ENCODE assay signal across 15 mouse cellular contexts in genomic region chr1:132878951-132879610, GRCm38 (mm10). TPM values are rescaled to one million over a fixed set of nuclear protein-coding genes. Genes with fewer than 3 reads are reported as not detected.
DNase-seq lines count a peak whose midpoint lies in the region; ATAC-seq and TF ChIP-seq lines count a peak whose summit lies in the region.
"Had no signal": no experiment of that assay in that cellular context is flagged by ENCODE, and none has a peak within 500 bp of the region (broad histone marks: within the 10 kb centered on the region; RNA-seq: fewer than 3 reads in every experiment).

No protein-coding gene starts in this region.

- intact Hi-C loops in heart, postnatal 14 days (cut with DNase I): no loop called here

- H3K27ac ChIP-seq in heart, embryonic 15.5 days: no peak overlapping the region
- no peak overlapping the region for H3K27ac ChIP-seq in ES-Bruce4 (ENCODE audit: insufficient read depth, low read length)
- no peak overlapping the region; the same call in 1 of the 2 replicates for H3K27ac ChIP-seq in midbrain, embryonic 14.5 days (replicated peaks; ENCODE audit: low read depth, low read length)
- H3K27ac ChIP-seq in thymus, adult 2 months (ENCODE audit: control insufficient read depth, insufficient read depth, low read length): no peak overlapping the region
- H3K27ac ChIP-seq: embryonic facial prominence, embryonic 13.5 days; kidney, embryonic 15.5 days; limb, embryonic 13.5 days had no signal

- 44% methylated on average over 11 of the region's 11 CpGs for whole genome bisulfite sequencing in heart, embryonic 15.5 days
- WGBS in midbrain, embryonic 14.5 days: 12% methylated on average over 11 of the region's 11 CpGs
- WGBS in thymus, adult 2 months: 46% methylated on average over 11 of the region's 11 CpGs

- peak overlapping the region; percentile 94; the same call in 1 of the 2 replicates for H3K4me2 ChIP-seq in heart, embryonic 15.5 days
- H3K4me2 ChIP-seq in midbrain, embryonic 14.5 days (ENCODE audit: low read length): peak overlapping the region; percentile 96; the same call in 1 of the 2 replicates

- no peaks in the 10 kb centered on the region for H3K36me3 ChIP-seq in heart, embryonic 15.5 days
- no peaks in the 10 kb centered on the region for H3K36me3 ChIP-seq in ES-Bruce4 (ENCODE audit: control insufficient read depth, insufficient read depth, low read length, poor library complexity, severe bottlenecking)
- no peaks in the 10 kb centered on the region for H3K36me3 ChIP-seq in midbrain, embryonic 14.5 days (ENCODE audit: control insufficient read depth, insufficient read depth, low read length)
- no peaks in the 10 kb centered on the region for H3K36me3 ChIP-seq in thymus, adult 2 months (ENCODE audit: control insufficient read depth, insufficient read depth, low read length)
- H3K36me3 ChIP-seq: embryonic facial prominence, embryonic 13.5 days; kidney, embryonic 15.5 days; limb, embryonic 13.5 days had no signal

- DNase-seq in heart, postnatal 14 days: no peak
- peak; percentile 67 for DNase-seq in WW6 (ENCODE audit: low read depth, low spot score)
- no peak for DNase-seq in midbrain, embryonic 14.5 days
- no peak for DNase-seq in urinary bladder, adult 18-20 months (ENCODE audit: low spot score in 2 of 2)
- DNase-seq in thymus, adult 2 months: no peak
- DNase-seq: lung, postnatal 4 days; right cerebral cortex, postnatal 25 days had no signal

- no peak overlapping the region for H3K4me3 ChIP-seq in heart, embryonic 15.5 days
- no peak overlapping the region for H3K4me3 ChIP-seq in ES-Bruce4 (ENCODE audit: low read depth, low read length)
- H3K4me3 ChIP-seq in midbrain, embryonic 14.5 days (replicated peaks; ENCODE audit: low read depth, low read length): no peak overlapping the region
- H3K4me3 ChIP-seq in thymus, adult 2 months (ENCODE audit: control insufficient read depth, insufficient read depth, low read length): no peak overlapping the region

- no peak overlapping the region for H3K9ac ChIP-seq in heart, embryonic 15.5 days
- no peak overlapping the region for H3K9ac ChIP-seq in ES-Bruce4 (ENCODE audit: low read depth, poor library complexity, severe bottlenecking)
- H3K9ac ChIP-seq in midbrain, embryonic 14.5 days (replicated peaks; ENCODE audit: low read length): no peak overlapping the region
- H3K9ac ChIP-seq: limb, embryonic 13.5 days had no signal

- peak; percentile 40; the same call in 1 of the 2 replicates for TF ChIP-seq EP300 in ES-Bruce4 (IDR thresholded peaks at IDR 0.05; ENCODE audit: insufficient read depth, low read depth, low read length)

- peaks cover 29% of the 10 kb centered on the region for H3K4me1 ChIP-seq in heart, embryonic 15.5 days (replicated peaks)
- peaks cover 8% of the 10 kb centered on the region for H3K4me1 ChIP-seq in ES-Bruce4 (ENCODE audit: control insufficient read depth, insufficient read depth, low read length)
- peaks cover 22% of the 10 kb centered on the region for H3K4me1 ChIP-seq in midbrain, embryonic 14.5 days (ENCODE audit: control insufficient read depth, insufficient read depth, low read length)
- H3K4me1 ChIP-seq in thymus, adult 2 months (replicated peaks; ENCODE audit: control insufficient read depth, insufficient read depth, low read length): no peaks in the 10 kb centered on the region

- ATAC-seq in heart, embryonic 15.5 days (replicated peaks; ENCODE audit: insufficient number of reproducible peaks, insufficient read depth, low FRiP score, low read depth): no peak
- no peak for ATAC-seq in midbrain, embryonic 14.5 days (ENCODE audit: low FRiP score, low TSS enrichment)
- ATAC-seq: inflammation-experienced regulatory T-cells, adult 6 months had no signal

- no peak for TF ChIP-seq CTCF in ES-Bruce4 (IDR thresholded peaks at IDR 0.05; ENCODE audit: low read depth, low read length)
- TF ChIP-seq CTCF in thymus, adult 2 months (IDR thresholded peaks at IDR 0.05; ENCODE audit: borderline replicate concordance, control insufficient read depth, extremely low read depth, insufficient read depth, low read length, poor library complexity): no peak

- peaks cover 48% of the 10 kb centered on the region for H3K27me3 ChIP-seq in heart, embryonic 15.5 days
- peaks cover 6% of the 10 kb centered on the region; the same call in 1 of the 2 replicates for H3K27me3 ChIP-seq in ES-Bruce4 (ENCODE audit: control insufficient read depth, insufficient read depth, low read length, poor library complexity, severe bottlenecking)
- H3K27me3 ChIP-seq in midbrain, embryonic 14.5 days (ENCODE audit: control insufficient read depth, insufficient read depth, low read length): no peaks in the 10 kb centered on the region
- peaks cover 14% of the 10 kb centered on the region; the same call in 1 of the 2 replicates for H3K27me3 ChIP-seq in thymus, adult 2 months (ENCODE audit: control insufficient read depth, insufficient read depth, low read length)

- no peak for TF ChIP-seq POLR2A in ES-Bruce4 (IDR thresholded peaks at IDR 0.05; ENCODE audit: insufficient read depth, low read length)
- no peak for TF ChIP-seq POLR2A in thymus, adult 2 months (IDR thresholded peaks at IDR 0.05; ENCODE audit: control insufficient read depth, extremely low read depth, insufficient read depth, low read length, poor library complexity)

- no peaks in the 10 kb centered on the region for H3K9me3 ChIP-seq in heart, embryonic 15.5 days (replicated peaks)
- H3K9me3 ChIP-seq in ES-Bruce4 (replicated peaks; ENCODE audit: control insufficient read depth, insufficient read depth, low read length, poor library complexity, severe bottlenecking): no peaks in the 10 kb centered on the region
- H3K9me3 ChIP-seq in midbrain, embryonic 14.5 days (ENCODE audit: control insufficient read depth, low read length): no peaks in the 10 kb centered on the region
- H3K9me3 ChIP-seq: embryonic facial prominence, embryonic 13.5 days; kidney, embryonic 15.5 days had no signal

RNA-seq across cellular contexts. Expression of gene Lrrn2, which starts 1.0 kb away (rescaled TPM):
- 9.6 and 11.7 TPM in 2 replicates for polyA plus RNA-seq in heart, embryonic 15.5 days (2015; fragmentation: Nextera tagmentation; extraction: Ambion mirVana)
- total RNA-seq in heart, postnatal 14 days (2021): 1 to 10 TPM; 3.0 to 5.6 TPM
- 0.18 and 0.37 TPM in 2 replicates for polyA plus RNA-seq in ES-Bruce4 (2011; ENCODE audit: insufficient read depth, insufficient read length, low read depth, missing spikeins)
- 36.5 and 37.0 TPM in 2 replicates for polyA plus RNA-seq in midbrain, embryonic 14.5 days (2014; fragmentation: Nextera tagmentation; extraction: Ambion mirVana)
- 0.93 and 1.5 TPM in 2 replicates for polyA plus RNA-seq in thymus, adult 2 months (2012; rRNA removed)
- total RNA-seq: common myeloid progenitor, adult 5-6 weeks; granulocyte monocyte progenitor cell, adult 5-6 weeks had no signal
